Mouse (Mus musculus) frontal cortex, adult 2 months (tissue): ENCODE results near the gene St7. TPM values are rescaled to one million over a fixed set of nuclear protein-coding genes. Genes with fewer than 3 reads are reported as not detected.

Experiments
- DNase-seq, 2 experiments: peaks; one replicate each; pipeline ENCODE4 v3.0.0; 2022; ENCODE audit warnings: low spot score in 1 of 2; ENCODE audit errors: extremely low spot score in 1 of 2
- polyA plus RNA-seq: library from polyadenylated mRNA; depleted of rRNA; stranded (reverse); fragments of >200 nt; gene quantifications from 2 replicates; pipeline ENCODE4 v1.2.3, GENCODE M21; 2012

The St7 gene
- polyA plus RNA-seq, 1 experiment, result 28.4 TPM

- DNase-seq, result no peak
Measured at GRCm38 (mm10) chr6:17811063-17811462, 118.3 kb downstream of the St7 start.

- DNase-seq, result no peak
Measured at GRCm38 (mm10) chr6:17811531-17811930, 118.8 kb downstream of the St7 start.

DNA sequence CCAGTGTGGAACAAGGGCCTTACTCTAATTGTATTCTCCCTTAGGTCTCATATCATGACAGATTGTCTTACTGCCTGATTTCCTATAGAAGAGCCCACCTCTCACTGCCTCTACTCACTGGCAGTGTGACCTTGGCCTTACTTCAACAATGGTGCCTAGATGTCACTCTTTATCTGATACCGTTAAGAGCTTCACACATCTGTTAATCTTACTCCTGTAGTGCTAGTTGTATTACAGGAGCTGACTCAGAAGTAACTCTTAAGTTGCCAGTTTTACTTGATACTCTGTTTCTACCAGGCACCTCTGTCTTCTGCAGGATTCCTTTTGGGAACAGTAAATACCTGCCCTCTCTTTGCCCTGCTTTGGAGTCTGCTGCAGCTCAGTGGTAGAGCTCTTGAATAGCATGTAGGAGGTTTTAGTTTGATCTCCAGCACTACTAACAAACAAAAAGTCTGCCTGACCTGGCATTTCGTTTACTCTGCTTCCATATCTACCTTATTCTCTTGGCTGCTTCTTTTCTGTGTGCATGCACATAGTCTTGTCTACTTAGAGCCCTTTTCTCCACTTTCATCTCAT lies 121.4 kb downstream of the St7 start:
- no peak for DNase-seq

GRCm38 (mm10) chr6:17816865-17817435 lies 124.2 kb downstream of the St7 start:
- no peak for DNase-seq

- DNase-seq, result no peak
Measured at GRCm38 (mm10) chr6:17823614-17824013, 130.9 kb downstream of the St7 start.

- DNase-seq, result no peak
Measured at GRCm38 (mm10) chr6:17824735-17825134, 132.0 kb downstream of the St7 start.

- no peak for DNase-seq
Measured at GRCm38 (mm10) chr6:17828382-17828781, 135.6 kb downstream of the St7 start.

GRCm38 (mm10) chr6:17829981-17830380 lies 137.2 kb downstream of the St7 start:
- DNase-seq, result no peak

DNA sequence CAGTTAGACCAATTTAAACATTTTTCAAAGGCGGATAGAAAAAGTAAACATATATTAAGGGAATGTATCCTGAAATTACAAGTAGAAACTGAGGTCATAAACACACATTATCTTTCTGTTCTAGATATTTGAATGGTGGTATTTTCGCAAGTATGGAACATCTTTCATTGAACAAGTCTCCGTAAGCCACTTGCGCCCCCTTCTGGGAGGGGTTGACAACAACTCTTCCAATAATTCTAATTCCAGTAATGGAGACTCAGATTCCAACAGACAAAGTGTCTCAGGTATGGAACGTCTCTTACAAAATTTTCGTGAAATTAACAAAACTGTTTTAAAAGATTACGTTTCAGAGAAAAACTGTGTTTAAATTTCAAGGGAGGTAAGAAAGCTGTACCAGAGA lies 141.8 kb downstream of the St7 start:
- peak; percentile 15 to 83 for DNase-seq

DNA sequence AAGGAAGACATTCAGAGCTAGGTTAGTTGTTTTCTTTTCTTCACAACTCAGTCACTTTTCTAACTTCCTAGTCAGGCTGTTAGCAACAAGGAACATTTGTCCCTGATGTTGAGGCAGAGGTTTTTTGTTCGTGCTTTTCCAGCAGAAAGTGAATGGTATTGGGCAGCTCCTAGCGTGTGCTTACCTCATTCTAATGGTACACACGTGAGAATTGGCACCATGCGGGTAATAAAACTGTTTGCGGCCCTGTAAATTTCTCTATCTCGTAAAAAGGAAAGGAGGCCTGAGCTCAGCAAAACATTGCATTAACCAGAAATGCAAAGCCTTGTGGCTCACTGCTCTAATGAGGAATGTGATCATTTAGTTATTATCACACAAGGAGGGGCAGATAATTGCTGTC lies 143.0 kb downstream of the St7 start:
- DNase-seq, result no peak

DNA sequence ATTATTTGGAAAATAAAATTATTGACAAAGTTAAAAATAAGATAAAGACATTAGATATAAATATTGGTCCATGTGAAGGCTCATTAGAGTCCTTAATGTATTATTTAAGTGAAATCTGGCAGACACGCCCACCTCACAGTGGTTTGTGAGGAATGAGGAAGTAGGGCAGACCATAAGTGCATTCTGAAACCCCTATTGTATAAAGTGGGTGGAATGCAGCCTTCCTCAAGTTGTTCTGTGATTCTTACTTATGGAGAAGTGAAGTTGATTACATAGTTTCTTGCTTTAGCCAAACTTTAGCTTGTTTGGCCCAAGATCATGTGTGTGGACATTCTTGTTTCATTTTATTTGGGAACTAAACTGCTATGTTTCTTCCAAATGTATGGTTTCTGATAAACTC lies 144.9 kb downstream of the St7 start:
- DNase-seq, result no peak

DNA sequence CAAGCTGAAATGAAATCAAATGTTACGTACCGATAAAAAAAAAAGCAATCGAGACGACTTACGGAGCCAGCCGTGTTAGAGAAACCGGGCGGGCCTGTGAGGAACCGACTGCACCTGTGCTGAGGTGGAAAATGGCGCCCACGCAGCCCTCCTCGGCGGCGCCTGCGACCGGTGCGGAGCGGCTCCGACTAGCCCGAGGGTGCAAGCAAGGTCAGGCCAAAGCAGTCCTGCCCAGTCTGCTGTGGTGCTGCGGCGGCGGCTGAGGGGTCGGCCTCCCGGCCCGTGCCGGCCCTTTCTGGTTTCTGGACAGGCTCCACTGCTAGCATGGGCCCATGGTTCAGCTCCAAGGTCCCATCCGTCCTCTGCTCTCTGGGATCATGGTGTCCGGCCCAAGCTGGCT lies 147.7 kb downstream of the St7 start:
- DNase-seq, result peak in 1 of 2 experiments; percentile 16

DNA sequence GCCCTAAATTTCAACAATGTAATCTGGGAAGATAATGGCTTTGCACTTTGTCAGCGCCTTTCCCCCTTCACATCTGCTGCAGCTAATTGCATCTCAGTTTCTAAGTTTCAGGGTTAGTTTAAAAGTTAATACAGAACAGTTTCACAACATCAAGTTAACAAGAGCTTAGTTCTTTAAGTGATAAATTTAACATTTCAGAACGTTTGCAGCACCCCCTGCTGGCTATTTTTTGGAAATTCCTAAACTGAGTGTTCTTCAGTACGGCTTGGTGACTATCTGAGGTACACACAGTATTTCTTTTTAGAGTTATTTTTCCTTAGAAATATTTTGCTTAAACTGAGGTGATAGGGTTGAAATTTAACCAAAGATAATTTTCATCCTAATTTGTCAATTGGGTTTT lies 150.0 kb downstream of the St7 start:
- DNase-seq, result peak in 1 of 2 experiments; percentile 88

DNA sequence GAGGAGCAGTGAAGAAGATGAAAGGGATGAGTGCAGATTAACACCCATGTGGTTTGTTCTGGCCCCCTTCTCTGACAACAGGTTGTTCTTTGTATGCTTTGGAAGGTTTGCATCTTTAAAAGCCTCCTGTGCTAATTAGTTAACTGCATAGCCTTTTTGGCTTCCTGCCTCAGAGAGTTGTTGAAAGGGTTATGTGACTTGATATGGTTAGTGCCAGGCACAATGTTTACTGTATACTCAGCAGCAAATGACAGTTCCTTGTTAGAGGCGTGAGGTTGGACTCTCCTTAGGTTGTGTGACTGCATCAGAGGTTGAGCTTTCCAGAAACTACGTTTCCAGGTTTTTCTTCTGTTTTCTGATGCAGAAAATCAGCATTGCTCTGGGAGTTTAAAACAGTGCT lies 158.6 kb downstream of the St7 start:
- DNase-seq, result no peak

- no peak for DNase-seq
Measured at GRCm38 (mm10) chr6:17853587-17854274, 161.0 kb downstream of the St7 start.

GRCm38 (mm10) chr6:17855616-17856015 lies 162.9 kb downstream of the St7 start:
- DNase-seq, result no peak

DNA sequence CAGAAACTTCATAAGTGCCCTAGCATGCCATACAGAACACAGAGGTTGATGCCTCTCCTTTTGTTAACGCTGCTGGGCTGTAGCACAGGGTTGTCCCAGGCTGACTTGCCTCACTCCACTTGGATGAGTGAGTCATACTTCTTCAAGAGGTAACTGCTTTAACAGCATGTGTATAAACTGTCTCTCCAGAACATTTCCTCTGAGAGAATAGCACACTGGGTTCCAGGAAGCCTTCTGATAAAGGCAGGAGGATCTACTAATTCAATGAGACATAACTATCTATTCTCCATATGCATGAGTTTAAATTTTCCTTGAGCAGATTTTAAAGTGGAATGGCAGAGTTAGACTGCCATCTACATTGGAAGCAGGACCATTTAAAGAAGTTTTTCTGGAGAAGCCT lies 166.8 kb downstream of the St7 start:
- DNase-seq, result peak in 1 of 2 experiments; percentile 41

GRCm38 (mm10) chr6:17860463-17860862 lies 167.7 kb downstream of the St7 start:
- DNase-seq, result peak in 1 of 2 experiments; percentile 56

GRCm38 (mm10) chr6:17867796-17868195 lies 175.1 kb downstream of the St7 start:
- peak in 1 of 2 experiments; percentile 26 for DNase-seq

GRCm38 (mm10) chr6:17871831-17872372 lies 179.2 kb downstream of the St7 start:
- DNase-seq, result no peak

DNA sequence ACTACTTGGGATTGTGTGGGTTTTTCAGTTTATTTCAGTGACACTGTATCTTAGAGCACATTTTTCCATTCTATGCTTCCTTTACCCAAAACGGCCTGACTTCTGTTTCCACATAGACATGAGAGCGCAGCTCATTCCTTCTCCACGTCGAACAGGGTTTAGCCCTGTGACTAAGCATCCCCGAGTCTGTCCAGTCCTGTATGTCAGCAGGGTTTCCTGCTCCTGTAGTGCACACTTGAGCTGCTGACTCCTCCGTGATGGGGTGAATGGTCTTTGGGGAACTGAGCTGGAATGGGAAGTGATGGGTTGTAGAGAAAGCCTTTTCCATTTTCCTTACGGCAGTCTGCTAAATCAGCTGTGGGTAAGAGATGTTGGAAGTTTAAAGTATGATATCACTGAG lies 182.9 kb downstream of the St7 start:
- DNase-seq, result peak in 1 of 2 experiments; percentile 33
